Mouse (Mus musculus) forebrain, embryonic 15.5 days (tissue): Measurements from ENCODE around the gene Nupr1. TPM values are rescaled to one million over a fixed set of nuclear protein-coding genes. Genes with fewer than 3 reads are reported as not detected.
"Not testable (repeated sequence)": the region's sequence is repeated elsewhere in the genome, so short reads cannot be mapped to it uniquely, and the experiment has no call there.

Experiments
- ATAC-seq: fragments of 200-750 bp; cut with Nextera tagmentation; replicated peaks from 2 replicates; pipeline ENCODE4 v1.8.0; 2017; ENCODE audit warnings: mild to moderate bottlenecking, moderate TSS enrichment, moderate library complexity
- H3K27ac ChIP-seq: fragments of 300-500 bp; sonication (generic); replicated peaks from 2 replicates; pipeline ENCODE4 v1.5.1; 2015; ENCODE audit warnings: mild to moderate bottlenecking, inconsistent platforms
- H3K27me3 ChIP-seq: fragments of 300-500 bp; sonication (generic); 2 replicates; pipeline ENCODE4 v1.6.1; 2015; ENCODE audit warnings: inconsistent platforms
- H3K36me3 ChIP-seq: fragments of 300-500 bp; sonication (generic); 2 replicates; pipeline ENCODE4 v1.6.1; 2015; ENCODE audit warnings: mild to moderate bottlenecking, inconsistent platforms
- H3K4me1 ChIP-seq: fragments of 300-500 bp; sonication (generic); 2 replicates; pipeline ENCODE4 v1.6.1; 2015; ENCODE audit warnings: inconsistent platforms
- H3K4me2 ChIP-seq: fragments of 300-500 bp; sonication (generic); replicated peaks from 2 replicates; pipeline ENCODE4 v1.6.1; 2015; ENCODE audit warnings: mild to moderate bottlenecking, inconsistent platforms
- H3K4me3 ChIP-seq: fragments of 300-500 bp; sonication (generic); 2 replicates; pipeline ENCODE4 v1.5.1; 2015; ENCODE audit warnings: mild to moderate bottlenecking, inconsistent platforms
- H3K9ac ChIP-seq: fragments of 300-500 bp; sonication (generic); replicated peaks from 2 replicates; pipeline ENCODE4 v1.6.1; 2015; ENCODE audit warnings: mild to moderate bottlenecking, inconsistent platforms
- H3K9me3 ChIP-seq: fragments of 300-500 bp; sonication (generic); 2 replicates; pipeline ENCODE4 v1.6.1; 2016; ENCODE audit warnings: inconsistent platforms
- WGBS: fragments of 180-500 bp; shearing (Covaris S2); methylation state at CpG from one replicate; pipeline ENCODE4 v1.1.7; 2015; ENCODE audit warnings: mixed read lengths; 5-methylcytosine and 5-hydroxymethylcytosine counted together
- polyA plus RNA-seq: library from polyadenylated mRNA; unstranded; fragments of >200 nt; fragmentation: Nextera tagmentation; extraction: Ambion mirVana; gene quantifications from 2 replicates; pipeline ENCODE4 v1.2.1, GENCODE M21; 2015

The Nupr1 gene
- polyA plus RNA-seq, 1 experiment from 2014 or later = 5.9 TPM

GRCm38 (mm10) chr7:126659771-126660170, 29.1 kb upstream of the Nupr1 start:
- WGBS = 92% methylated on average over 3 of the region's 3 CpGs
- Histone ChIP-seq H3K4me1 (no peaks in the 10 kb centered on the region), H3K9me3 (no peaks in the 10 kb centered on the region), H3K9ac (no peak overlapping the region), H3K4me2 (no peak overlapping the region), H3K36me3 (peaks cover 6% of the 10 kb centered on the region), H3K27ac (no peak overlapping the region), H3K4me3 (no peak overlapping the region), H3K27me3 (no peaks in the 10 kb centered on the region)
- ATAC-seq = no peak

GRCm38 (mm10) chr7:126657522-126657921, 26.9 kb upstream of the Nupr1 start:
- 98% methylated on average over 1 of the region's 1 CpGs for WGBS
- H3K36me3 ChIP-seq = no peaks in the 10 kb centered on the region; the same call in 1 of the 2 replicates
- H3K27ac ChIP-seq = no peak overlapping the region
- H3K27me3 ChIP-seq = no peaks in the 10 kb centered on the region
- no peaks in the 10 kb centered on the region for H3K9me3 ChIP-seq
- no peak overlapping the region for H3K9ac ChIP-seq
- no peaks in the 10 kb centered on the region for H3K4me1 ChIP-seq
- H3K4me3 ChIP-seq = no peak overlapping the region
- no peak overlapping the region for H3K4me2 ChIP-seq
- no peak for ATAC-seq

GRCm38 (mm10) chr7:126655695-126656094, 25.0 kb upstream of the Nupr1 start:
- Histone ChIP-seq H3K9ac (no peak overlapping the region), H3K9me3 (no peaks in the 10 kb centered on the region), H3K27me3 (no peaks in the 10 kb centered on the region), H3K4me1 (no peaks in the 10 kb centered on the region), H3K27ac (no peak overlapping the region), H3K36me3 (no peaks in the 10 kb centered on the region), H3K4me2 (no peak overlapping the region), H3K4me3 (no peak overlapping the region)
- no peak for ATAC-seq
- WGBS = 93% methylated on average over 3 of the region's 3 CpGs

- H3K9me3 ChIP-seq = no peaks in the 10 kb centered on the region
- peaks cover 8% of the 10 kb centered on the region for H3K4me1 ChIP-seq
- 90% methylated on average over 2 of the region's 2 CpGs for WGBS
- no peak for ATAC-seq
- no peak overlapping the region for H3K27ac ChIP-seq
- H3K4me3 ChIP-seq = no peak overlapping the region
- H3K9ac ChIP-seq = no peak overlapping the region
- H3K4me2 ChIP-seq = no peak overlapping the region
- H3K27me3 ChIP-seq = no peaks in the 10 kb centered on the region
- no peaks in the 10 kb centered on the region for H3K36me3 ChIP-seq
Observed at GRCm38 (mm10) chr7:126653991-126654390, 23.3 kb upstream of the Nupr1 start.

GRCm38 (mm10) chr7:126650852-126651251, 20.2 kb upstream of the Nupr1 start:
- Histone ChIP-seq H3K9me3 (no peaks in the 10 kb centered on the region), H3K27ac (no peak overlapping the region), H3K4me3 (no peak overlapping the region), H3K36me3 (no peaks in the 10 kb centered on the region), H3K27me3 (no peaks in the 10 kb centered on the region), H3K4me2 (no peak overlapping the region), H3K4me1 (peaks cover 14% of the 10 kb centered on the region), H3K9ac (no peak overlapping the region)
- ATAC-seq = no peak
- 95% methylated on average over 2 of the region's 2 CpGs for WGBS

GRCm38 (mm10) chr7:126649231-126650051, 18.8 kb upstream of the Nupr1 start, which contains the start of gene Sgf29:
Gene Sgf29, plus strand, starts transcription at chr7:126649309.
- WGBS = under 1% methylated on average over 57 of the region's 57 CpGs
- no peaks in the 10 kb centered on the region for H3K9me3 ChIP-seq
- H3K36me3 ChIP-seq = no peaks in the 10 kb centered on the region
- peak within 1 kb of the TSS; percentile 58 for H3K9ac ChIP-seq
- peak within 1 kb of the TSS; percentile 56 for H3K4me2 ChIP-seq
- H3K4me3 ChIP-seq = peak within 1 kb of the TSS; percentile 57
- H3K27ac ChIP-seq = peak within 1 kb of the TSS; percentile 94
- H3K4me1 ChIP-seq = peaks cover 14% of the 10 kb centered on the region
- peak; percentile 98 for ATAC-seq
- H3K27me3 ChIP-seq = no peaks in the 10 kb centered on the region

- Histone ChIP-seq H3K27me3 (no peaks in the 10 kb centered on the region), H3K4me3 (peak overlapping the region; percentile 57), H3K27ac (peak overlapping the region; percentile 94), H3K36me3 (no peaks in the 10 kb centered on the region), H3K4me1 (peaks cover 14% of the 10 kb centered on the region), H3K9me3 (no peaks in the 10 kb centered on the region), H3K4me2 (peak overlapping the region; percentile 56), H3K9ac (0 out of 2 replicates have a peak overlapping the region, but pooled peaks have one; percentile 36)
- 0 out of 2 replicates have a peak, but pooled peaks have one; percentile 36 for ATAC-seq
- WGBS = 84% methylated on average over 4 of the region's 4 CpGs
Observed at GRCm38 (mm10) chr7:126648486-126648885, 17.8 kb upstream of the Nupr1 start.

- Histone ChIP-seq H3K4me2 (no peak overlapping the region), H3K4me3 (no peak overlapping the region), H3K9ac (no peak overlapping the region), H3K9me3 (no peaks in the 10 kb centered on the region), H3K36me3 (no peaks in the 10 kb centered on the region), H3K27me3 (no peaks in the 10 kb centered on the region), H3K4me1 (peaks cover 14% of the 10 kb centered on the region), H3K27ac (no peak overlapping the region)
- WGBS = 72% methylated on average over 5 of the region's 5 CpGs
- no peak for ATAC-seq
Observed at GRCm38 (mm10) chr7:126645708-126646107, 15.0 kb upstream of the Nupr1 start.

GRCm38 (mm10) chr7:126644914-126645313, 14.3 kb upstream of the Nupr1 start:
- Histone ChIP-seq H3K4me1 (peaks cover 9% of the 10 kb centered on the region), H3K27me3 (no peaks in the 10 kb centered on the region), H3K27ac (no peak overlapping the region), H3K4me3 (no peak overlapping the region), H3K9ac (no peak overlapping the region), H3K36me3 (no peaks in the 10 kb centered on the region), H3K4me2 (no peak overlapping the region), H3K9me3 (no peaks in the 10 kb centered on the region)
- ATAC-seq = no peak

GRCm38 (mm10) chr7:126644345-126644744, 13.7 kb upstream of the Nupr1 start:
- H3K27me3 ChIP-seq = no peaks in the 10 kb centered on the region
- no peaks in the 10 kb centered on the region for H3K9me3 ChIP-seq
- H3K4me1 ChIP-seq = peaks cover 7% of the 10 kb centered on the region; the same call in 1 of the 2 replicates
- ATAC-seq = no peak
- no peak overlapping the region for H3K27ac ChIP-seq
- H3K4me3 ChIP-seq = no peak overlapping the region
- no peaks in the 10 kb centered on the region for H3K36me3 ChIP-seq
- H3K9ac ChIP-seq = no peak overlapping the region
- H3K4me2 ChIP-seq = no peak overlapping the region
- 79% methylated on average over 3 of the region's 3 CpGs for WGBS

GRCm38 (mm10) chr7:126643244-126643617, 12.6 kb upstream of the Nupr1 start:
- H3K36me3 ChIP-seq, H3K4me3 ChIP-seq, H3K4me2 ChIP-seq, H3K4me1 ChIP-seq, ATAC-seq, H3K27me3 ChIP-seq, H3K27ac ChIP-seq, H3K9me3 ChIP-seq, H3K9ac ChIP-seq: not testable (repeated sequence)
- WGBS = 68% methylated on average over 3 of the region's 3 CpGs

GRCm38 (mm10) chr7:126642545-126643243, 12.0 kb upstream of the Nupr1 start:
- WGBS = 76% methylated on average over 5 of the region's 5 CpGs
- H3K36me3 ChIP-seq = no peaks in the 10 kb centered on the region
- no peak for ATAC-seq

More at GRCm38 (mm10) chr7:126642545-126643243, 12.0 kb upstream of the Nupr1 start:
- H3K4me1 ChIP-seq = no peaks in the 10 kb centered on the region
- no peak overlapping the region for H3K4me2 ChIP-seq
- no peak overlapping the region for H3K27ac ChIP-seq
- no peaks in the 10 kb centered on the region; the same call in 1 of the 2 replicates for H3K27me3 ChIP-seq
- H3K9me3 ChIP-seq = no peaks in the 10 kb centered on the region
- H3K9ac ChIP-seq = no peak overlapping the region
- H3K4me3 ChIP-seq = no peak overlapping the region
